Mouse (Mus musculus) intestine, postnatal 0 days (tissue): ENCODE data around the gene Ciao2b. TPM values are rescaled to one million over a fixed set of nuclear protein-coding genes. Genes with fewer than 3 reads are reported as not detected.

Experiments used
- ATAC-seq: fragments of 200-750 bp; cut with Nextera tagmentation; 2 replicates; pipeline ENCODE4 v1.8.0; 2017; ENCODE audit warnings: mild to moderate bottlenecking, moderate TSS enrichment, moderate library complexity
- H3K27ac ChIP-seq: fragments of 300-500 bp; sonication (generic); 2 replicates; pipeline ENCODE4 v1.5.1; 2014; ENCODE audit warnings: mild to moderate bottlenecking, low read depth, low read length, moderate library complexity
- H3K27me3 ChIP-seq: fragments of 300-500 bp; sonication (generic); replicated peaks from 2 replicates; pipeline ENCODE4 v1.6.1; 2014; ENCODE audit warnings: low read length, mixed read lengths; ENCODE audit not compliant: control insufficient read depth, insufficient read depth
- H3K36me3 ChIP-seq: fragments of 300-500 bp; sonication (generic); 2 replicates; pipeline ENCODE4 v1.6.1; 2014; ENCODE audit warnings: mild to moderate bottlenecking, moderate library complexity; ENCODE audit not compliant: control insufficient read depth, insufficient read depth
- H3K4me1 ChIP-seq: fragments of 300-500 bp; sonication (generic); replicated peaks from 2 replicates; pipeline ENCODE4 v1.6.1; 2014; ENCODE audit warnings: antibody characterized with exemption, low read length, mixed read lengths; ENCODE audit not compliant: control insufficient read depth, insufficient read depth
- H3K4me2 ChIP-seq: fragments of 300-500 bp; sonication (generic); replicated peaks from 2 replicates; pipeline ENCODE4 v1.6.1; 2014; ENCODE audit warnings: low read depth, mild to moderate bottlenecking, moderate library complexity
- H3K4me3 ChIP-seq: fragments of 300-500 bp; sonication (generic); 2 replicates; pipeline ENCODE4 v1.5.1; 2014; ENCODE audit warnings: low read depth, low read length
- H3K9ac ChIP-seq: fragments of 300-500 bp; sonication (generic); 2 replicates; pipeline ENCODE4 v1.6.1; 2014; ENCODE audit warnings: mild to moderate bottlenecking, low read depth, low read length
- H3K9me3 ChIP-seq: fragments of 300-500 bp; sonication (generic); 2 replicates; pipeline ENCODE4 v1.6.1; 2016; ENCODE audit warnings: mixed run types; ENCODE audit not compliant: control insufficient read depth
- CTCF ChIP-seq: sonication (generic); IDR thresholded peaks from 2 replicates; pipeline ENCODE4 v1.5.1; 2016; ENCODE audit warnings: low read depth, mild to moderate bottlenecking, control low read depth, antibody characterized with exemption, moderate library complexity
- WGBS: fragments of 180-500 bp; shearing (Covaris S2); extraction: QIAGEN DNeasy Blood & Tissue Kit; methylation state at CpG from one replicate; pipeline ENCODE4 v1.1.7; 2014; 5-methylcytosine and 5-hydroxymethylcytosine counted together
- polyA plus RNA-seq: library from polyadenylated mRNA; unstranded; fragments of >200 nt; fragmentation: Nextera tagmentation; extraction: Ambion mirVana; gene quantifications from 2 replicates; pipeline ENCODE4 v1.2.1, GENCODE M21; 2015

Gene Ciao2b
- polyA plus RNA-seq, 1 experiment from 2014 or later = 60.6 TPM

GRCm38 (mm10) chr8:104628402-104628801 is 13.4 kb downstream of the Ciao2b start:
- WGBS = 94% methylated on average over 21 of the region's 21 CpGs
- Histone ChIP-seq H3K4me2 (no peak overlapping the region), H3K27ac (no peak overlapping the region), H3K36me3 (no peaks in the 10 kb centered on the region), H3K27me3 (peaks cover 22% of the 10 kb centered on the region; the same call in 1 of the 2 replicates), H3K4me3 (no peak overlapping the region), H3K9me3 (no peaks in the 10 kb centered on the region), H3K4me1 (0 out of 2 replicates have a peak, but pooled peaks cover 5% of the 10 kb centered on the region), H3K9ac (no peak overlapping the region)
- no peak for TF ChIP-seq CTCF
- ATAC-seq = no peak

GRCm38 (mm10) chr8:104627065-104627740 is 14.6 kb downstream of the Ciao2b start:
- H3K4me2 ChIP-seq = no peak overlapping the region
- no peak for ATAC-seq
- 0 out of 2 replicates have a peak, but pooled peaks cover 5% of the 10 kb centered on the region for H3K4me1 ChIP-seq
- no peaks in the 10 kb centered on the region for H3K9me3 ChIP-seq
- H3K36me3 ChIP-seq = no peaks in the 10 kb centered on the region
- peaks cover 22% of the 10 kb centered on the region; the same call in 1 of the 2 replicates for H3K27me3 ChIP-seq
- H3K9ac ChIP-seq = no peak overlapping the region
- H3K27ac ChIP-seq = no peak overlapping the region
- no peak overlapping the region for H3K4me3 ChIP-seq
- no peak for TF ChIP-seq CTCF
- 71% methylated on average over 4 of the region's 4 CpGs for WGBS

- no peak for ATAC-seq
- H3K27ac ChIP-seq = no peak within 1 kb of the TSS
Measured at GRCm38 (mm10) chr8:104624161-104624560, 17.6 kb downstream of the Ciao2b start, which contains the start of gene Cdh16. Cdh16 (minus strand) TSS chr8:104624396.

GRCm38 (mm10) chr8:104620765-104621164 is 21.0 kb downstream of the Ciao2b start:
- H3K4me1 ChIP-seq = no peaks in the 10 kb centered on the region
- no peak for TF ChIP-seq CTCF
- no peaks in the 10 kb centered on the region for H3K36me3 ChIP-seq
- no peak for ATAC-seq
- no peaks in the 10 kb centered on the region for H3K27me3 ChIP-seq
- no peaks in the 10 kb centered on the region for H3K9me3 ChIP-seq
- no peak overlapping the region for H3K4me2 ChIP-seq
- H3K27ac ChIP-seq = no peak overlapping the region
- no peak overlapping the region for H3K4me3 ChIP-seq
- no peak overlapping the region for H3K9ac ChIP-seq
- WGBS = 68% methylated on average over 5 of the region's 5 CpGs

More at GRCm38 (mm10) chr8:104624161-104624560, 17.6 kb downstream of the Ciao2b start, which contains the start of gene Cdh16:
- Histone ChIP-seq H3K9ac (no peak within 1 kb of the TSS), H3K36me3 (no peaks in the 10 kb centered on the region), H3K27me3 (no peaks in the 10 kb centered on the region), H3K4me3 (no peak within 1 kb of the TSS), H3K4me1 (no peaks in the 10 kb centered on the region), H3K9me3 (no peaks in the 10 kb centered on the region), H3K4me2 (no peak within 1 kb of the TSS)
- whole genome bisulfite sequencing = 55% methylated on average over 6 of the region's 6 CpGs
- TF ChIP-seq CTCF = no peak

GRCm38 (mm10) chr8:104613119-104613518 is 28.6 kb downstream of the Ciao2b start:
- H3K4me3 ChIP-seq = no peak overlapping the region
- no peaks in the 10 kb centered on the region for H3K9me3 ChIP-seq
- TF ChIP-seq CTCF = no peak
- H3K4me1 ChIP-seq = no peaks in the 10 kb centered on the region
- H3K27ac ChIP-seq = no peak overlapping the region
- H3K9ac ChIP-seq = no peak overlapping the region
- H3K27me3 ChIP-seq = no peaks in the 10 kb centered on the region
- WGBS = 73% methylated on average over 4 of the region's 4 CpGs
- no peak overlapping the region for H3K4me2 ChIP-seq
- no peaks in the 10 kb centered on the region for H3K36me3 ChIP-seq
- ATAC-seq = no peak

GRCm38 (mm10) chr8:104611613-104612012 is 30.2 kb downstream of the Ciao2b start:
- H3K36me3 ChIP-seq = no peaks in the 10 kb centered on the region
- H3K27me3 ChIP-seq = no peaks in the 10 kb centered on the region
- 52% methylated on average over 4 of the region's 4 CpGs for WGBS
- no peak overlapping the region for H3K4me3 ChIP-seq
- TF ChIP-seq CTCF = no peak
- no peaks in the 10 kb centered on the region for H3K4me1 ChIP-seq
- no peak overlapping the region for H3K9ac ChIP-seq
- H3K4me2 ChIP-seq = no peak overlapping the region
- H3K9me3 ChIP-seq = no peaks in the 10 kb centered on the region
- H3K27ac ChIP-seq = no peak overlapping the region
- ATAC-seq = no peak
